Mouse (Mus musculus): ENCODE measurements around the gene Rgl1. TPM values are rescaled to one million over a fixed set of nuclear protein-coding genes. Genes with fewer than 3 reads are reported as not detected.

Rgl1 gene
- polyA plus RNA-seq, 1 experiment from 2014 or later, result 34.8 TPM

DNA sequence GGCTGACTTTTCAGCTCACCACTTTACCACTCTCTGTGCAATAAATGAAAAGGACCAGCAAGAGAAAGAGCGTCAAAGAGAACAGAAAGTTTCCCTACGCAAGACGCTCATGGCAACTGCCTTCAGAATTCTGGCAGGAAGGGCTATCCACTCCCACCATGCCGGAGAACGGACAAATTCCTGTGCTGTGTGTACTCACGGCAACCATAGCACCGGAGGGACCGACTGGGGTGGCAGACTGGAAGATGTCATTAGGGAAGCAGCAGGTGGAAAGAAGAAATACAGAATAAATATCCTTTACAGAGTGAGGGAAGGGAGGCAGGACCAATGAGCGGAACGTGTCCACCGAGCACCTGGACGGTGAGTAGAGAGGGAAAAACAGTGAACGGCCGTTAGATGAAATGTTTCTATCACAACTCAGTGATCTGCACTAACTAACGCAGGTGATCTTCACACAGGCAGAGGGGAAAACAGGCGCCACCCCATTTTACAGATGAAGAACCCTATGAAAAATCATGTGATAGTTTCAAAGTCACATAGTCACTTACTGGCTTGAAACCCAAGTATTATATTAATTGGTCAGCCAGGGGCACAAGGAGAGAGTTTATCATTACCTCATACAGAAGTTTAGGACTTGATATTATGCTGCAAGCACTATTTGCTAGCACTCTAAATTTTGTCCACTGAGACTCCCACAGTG is 152.8 kb downstream of the Rgl1 start:
- 85% methylated on average over 16 of the region's 16 CpGs for WGBS
- no peak for ATAC-seq (ENCODE audit: insufficient read depth, low FRiP score, low TSS enrichment)
- H3K27ac ChIP-seq (ENCODE audit: low read depth, low read length), result no peak overlapping the region
- H3K9me3 ChIP-seq (ENCODE audit: control insufficient read depth, low read length), result no peaks in the 10 kb centered on the region
- H3K4me3 ChIP-seq (ENCODE audit: low read depth, low read length), result no peak overlapping the region
- H3K4me1 ChIP-seq (ENCODE audit: control insufficient read depth, insufficient read depth, low read length), result no peaks in the 10 kb centered on the region
- no peak overlapping the region for H3K4me2 ChIP-seq (ENCODE audit: low read depth)
- H3K27me3 ChIP-seq (ENCODE audit: control insufficient read depth, insufficient read depth, low read length), result no peaks in the 10 kb centered on the region
- no peak overlapping the region for H3K9ac ChIP-seq (ENCODE audit: low read length)
- H3K36me3 ChIP-seq (ENCODE audit: control insufficient read depth, insufficient read depth, low read length), result no peaks in the 10 kb centered on the region
- no peak for DNase-seq (ENCODE audit: low spot score)

DNA sequence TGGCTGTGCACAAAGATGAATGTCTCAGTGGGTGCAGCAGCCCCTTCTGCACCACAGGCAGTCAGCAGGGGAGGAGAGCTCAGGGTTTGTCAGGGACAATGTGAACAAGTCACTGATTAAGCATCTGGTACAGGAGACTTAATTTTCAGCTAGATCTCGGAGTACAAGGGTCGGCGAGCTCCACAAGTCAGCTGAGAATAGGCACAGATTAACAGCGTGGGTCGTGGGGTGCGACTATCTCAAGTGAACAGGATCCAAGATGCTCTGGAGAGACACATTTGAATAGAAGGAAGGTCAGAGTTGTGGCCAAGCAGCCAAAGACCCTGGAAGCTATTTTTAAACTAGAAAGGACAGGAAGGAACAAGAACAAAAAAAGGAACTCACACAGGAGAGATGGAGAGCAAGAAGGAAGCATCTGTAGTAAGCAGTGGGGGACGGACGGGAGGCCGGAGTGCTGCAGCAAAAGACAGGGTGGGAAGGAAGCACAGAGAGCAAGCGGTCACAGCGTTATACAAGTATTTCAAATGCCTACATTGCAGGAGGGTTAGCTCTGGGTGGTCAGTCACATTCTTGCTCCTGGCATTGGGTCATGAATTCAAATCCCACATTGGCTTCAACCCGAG is 153.5 kb downstream of the Rgl1 start:
- Histone ChIP-seq H3K4me2 (ENCODE audit: low read depth) (no peak overlapping the region), H3K4me1 (ENCODE audit: control insufficient read depth, insufficient read depth, low read length) (no peaks in the 10 kb centered on the region), H3K27ac (ENCODE audit: low read depth, low read length) (no peak overlapping the region), H3K36me3 (ENCODE audit: control insufficient read depth, insufficient read depth, low read length) (no peaks in the 10 kb centered on the region), H3K9me3 (ENCODE audit: control insufficient read depth, low read length) (no peaks in the 10 kb centered on the region), H3K27me3 (ENCODE audit: control insufficient read depth, insufficient read depth, low read length) (no peaks in the 10 kb centered on the region), H3K9ac (ENCODE audit: low read length) (no peak overlapping the region), H3K4me3 (ENCODE audit: low read depth, low read length) (no peak overlapping the region)
- DNase-seq (ENCODE audit: low spot score), result no peak
- WGBS, result 83% methylated on average over 12 of the region's 12 CpGs
- ATAC-seq (ENCODE audit: insufficient read depth, low FRiP score, low TSS enrichment), result no peak

DNA sequence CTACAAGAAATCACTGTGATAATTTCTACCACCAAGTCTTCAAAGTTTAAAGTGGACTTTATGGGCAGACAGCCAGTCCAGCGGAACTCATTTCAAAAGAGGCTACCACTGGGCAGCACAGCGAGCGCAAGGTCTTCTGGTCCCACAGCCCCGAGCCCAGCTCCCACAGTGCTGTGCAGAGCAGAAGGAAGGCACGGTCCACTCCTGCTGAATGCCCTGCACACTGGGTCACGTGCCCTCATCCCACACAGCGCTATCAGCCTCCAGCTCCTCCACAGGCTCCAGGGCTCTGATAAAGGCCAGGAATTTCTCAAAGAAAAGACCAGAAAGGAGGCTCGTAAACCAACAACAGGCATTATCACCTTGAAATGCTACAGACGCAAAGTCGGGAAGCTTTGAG is 156.6 kb downstream of the Rgl1 start:
- WGBS, result 71% methylated on average over 10 of the region's 10 CpGs
- Histone ChIP-seq H3K9ac (ENCODE audit: low read length) (no peak overlapping the region), H3K36me3 (ENCODE audit: control insufficient read depth, insufficient read depth, low read length) (no peaks in the 10 kb centered on the region), H3K4me3 (ENCODE audit: low read depth, low read length) (no peak overlapping the region), H3K9me3 (ENCODE audit: control insufficient read depth, low read length) (no peaks in the 10 kb centered on the region), H3K27me3 (ENCODE audit: control insufficient read depth, insufficient read depth, low read length) (no peaks in the 10 kb centered on the region), H3K4me2 (ENCODE audit: low read depth) (no peak overlapping the region), H3K27ac (ENCODE audit: low read depth, low read length) (no peak overlapping the region), H3K4me1 (ENCODE audit: control insufficient read depth, insufficient read depth, low read length) (no peaks in the 10 kb centered on the region)
- DNase-seq (ENCODE audit: low spot score) (no peak), ATAC-seq (ENCODE audit: insufficient read depth, low FRiP score, low TSS enrichment) (no peak)

DNA sequence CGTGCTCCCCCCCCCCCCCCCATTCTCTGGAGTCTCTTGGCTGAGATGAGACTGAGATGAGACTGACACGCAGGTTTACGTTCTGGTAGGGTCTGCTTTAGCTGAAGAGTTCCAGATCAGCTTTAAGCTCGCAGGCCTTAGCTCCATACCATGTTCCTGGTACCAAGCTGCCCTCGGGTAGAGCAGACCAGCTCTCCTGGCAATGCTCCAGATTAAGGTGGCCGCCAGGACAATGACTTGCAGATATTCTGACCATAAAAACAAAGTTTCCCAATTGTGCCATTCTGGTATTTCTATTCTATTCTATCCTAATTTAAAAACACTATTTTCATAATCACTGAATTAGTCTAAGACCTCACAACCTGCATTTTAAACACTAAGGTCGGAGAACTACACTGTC is 157.1 kb downstream of the Rgl1 start:
- no peak overlapping the region for H3K27ac ChIP-seq (ENCODE audit: low read depth, low read length)
- no peak for ATAC-seq (ENCODE audit: insufficient read depth, low FRiP score, low TSS enrichment)
- no peaks in the 10 kb centered on the region for H3K4me1 ChIP-seq (ENCODE audit: control insufficient read depth, insufficient read depth, low read length)
- no peaks in the 10 kb centered on the region for H3K27me3 ChIP-seq (ENCODE audit: control insufficient read depth, insufficient read depth, low read length)
- no peak overlapping the region for H3K4me3 ChIP-seq (ENCODE audit: low read depth, low read length)
- H3K4me2 ChIP-seq (ENCODE audit: low read depth), result no peak overlapping the region
- no peak overlapping the region for H3K9ac ChIP-seq (ENCODE audit: low read length)
- DNase-seq (ENCODE audit: low spot score), result no peak
- no peaks in the 10 kb centered on the region for H3K36me3 ChIP-seq (ENCODE audit: control insufficient read depth, insufficient read depth, low read length)
- WGBS, result 92% methylated on average over 7 of the region's 7 CpGs
- no peaks in the 10 kb centered on the region for H3K9me3 ChIP-seq (ENCODE audit: control insufficient read depth, low read length)

DNA sequence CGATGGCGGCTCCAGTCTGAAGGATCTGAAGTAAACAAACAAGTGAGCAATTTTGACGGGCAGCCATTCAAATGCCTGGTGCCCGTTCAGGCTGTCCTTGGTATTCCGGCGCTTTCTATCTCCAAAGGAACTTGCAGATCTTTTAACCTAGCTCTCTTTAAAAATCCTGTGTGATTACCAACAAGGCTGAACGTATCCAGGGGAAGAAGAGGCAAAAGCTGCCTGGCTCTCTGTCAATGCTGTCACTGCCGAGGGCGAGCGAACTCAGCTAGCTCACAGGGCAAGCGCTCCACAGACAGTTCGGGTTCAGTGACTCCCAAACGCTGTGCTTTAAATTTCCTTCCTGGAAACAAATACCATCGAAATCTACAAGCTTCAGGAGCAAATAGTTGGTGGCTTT is 158.4 kb downstream of the Rgl1 start:
- no peaks in the 10 kb centered on the region for H3K9me3 ChIP-seq (ENCODE audit: control insufficient read depth, low read length)
- no peak overlapping the region for H3K27ac ChIP-seq (ENCODE audit: low read depth, low read length)
- 82% methylated on average over 14 of the region's 14 CpGs for WGBS
- no peaks in the 10 kb centered on the region for H3K4me1 ChIP-seq (ENCODE audit: control insufficient read depth, insufficient read depth, low read length)
- H3K4me2 ChIP-seq (ENCODE audit: low read depth), result no peak overlapping the region
- no peaks in the 10 kb centered on the region for H3K27me3 ChIP-seq (ENCODE audit: control insufficient read depth, insufficient read depth, low read length)
- H3K36me3 ChIP-seq (ENCODE audit: control insufficient read depth, insufficient read depth, low read length), result no peaks in the 10 kb centered on the region
- ATAC-seq (ENCODE audit: insufficient read depth, low FRiP score, low TSS enrichment) (no peak), DNase-seq (ENCODE audit: low spot score) (no peak)
- no peak overlapping the region for H3K9ac ChIP-seq (ENCODE audit: low read length)
- H3K4me3 ChIP-seq (ENCODE audit: low read depth, low read length), result no peak overlapping the region

DNA sequence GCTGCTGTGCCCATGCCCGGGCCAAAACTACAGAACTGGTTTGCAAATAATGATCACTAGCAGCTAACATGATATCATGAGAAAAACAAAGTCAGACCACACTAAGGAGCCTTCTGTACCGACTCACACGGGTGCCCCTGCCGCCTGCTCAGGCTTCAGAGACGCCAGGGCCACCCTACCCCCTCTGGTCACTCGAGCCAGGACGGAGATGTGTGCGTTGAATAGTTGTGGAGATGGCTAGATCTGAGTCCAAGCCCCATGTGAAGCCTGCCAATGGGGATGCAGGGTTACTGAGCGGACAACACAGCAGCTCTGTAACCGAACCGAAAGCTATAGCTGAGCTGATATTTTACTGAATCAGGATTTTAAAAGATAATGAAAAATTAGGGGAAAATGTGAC is 159.4 kb downstream of the Rgl1 start:
- Histone ChIP-seq H3K4me2 (ENCODE audit: low read depth) (no peak overlapping the region), H3K4me1 (ENCODE audit: control insufficient read depth, insufficient read depth, low read length) (no peaks in the 10 kb centered on the region), H3K27ac (ENCODE audit: low read depth, low read length) (no peak overlapping the region), H3K36me3 (ENCODE audit: control insufficient read depth, insufficient read depth, low read length) (no peaks in the 10 kb centered on the region), H3K9ac (ENCODE audit: low read length) (no peak overlapping the region), H3K27me3 (ENCODE audit: control insufficient read depth, insufficient read depth, low read length) (no peaks in the 10 kb centered on the region), H3K4me3 (ENCODE audit: low read depth, low read length) (no peak overlapping the region), H3K9me3 (ENCODE audit: control insufficient read depth, low read length) (no peaks in the 10 kb centered on the region)
- 92% methylated on average over 11 of the region's 11 CpGs for WGBS
- DNase-seq (ENCODE audit: low spot score), result no peak
- no peak for ATAC-seq (ENCODE audit: insufficient read depth, low FRiP score, low TSS enrichment)

DNA sequence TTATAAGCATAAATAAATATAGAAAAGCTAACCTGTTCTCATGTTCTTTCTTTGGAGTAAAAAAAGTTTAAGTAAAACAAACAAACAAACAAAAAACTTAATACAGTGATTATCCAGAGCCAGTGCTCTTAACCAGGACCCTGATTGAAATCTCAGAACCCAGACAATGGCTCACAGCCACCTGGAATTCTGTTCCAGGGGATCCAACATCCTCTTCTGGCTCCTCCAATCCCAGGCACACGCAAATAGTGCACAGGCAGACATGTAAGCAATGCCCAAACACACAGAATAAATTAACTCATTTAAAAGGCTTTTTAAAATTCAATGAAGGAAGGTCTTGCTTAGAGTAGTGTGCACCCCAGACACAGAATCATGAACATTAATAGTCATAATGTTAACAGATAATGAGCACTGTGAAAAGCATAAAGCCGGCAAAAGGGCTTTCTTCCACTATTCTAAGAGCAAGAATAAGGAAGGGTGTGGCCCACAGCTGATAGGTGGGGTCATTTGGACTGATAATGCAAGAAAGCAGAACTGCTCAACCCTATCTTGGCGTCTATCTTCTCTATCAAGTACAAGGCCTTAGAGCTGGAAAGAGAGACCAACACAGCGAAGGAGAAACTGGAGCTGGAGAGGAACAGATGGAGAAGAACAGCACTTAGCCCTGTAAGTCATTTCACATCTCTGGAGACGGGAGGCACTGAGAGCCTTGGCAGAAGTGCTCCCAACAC is 160.1 kb downstream of the Rgl1 start:
- Histone ChIP-seq H3K27me3 (ENCODE audit: control insufficient read depth, insufficient read depth, low read length) (no peaks in the 10 kb centered on the region), H3K4me1 (ENCODE audit: control insufficient read depth, insufficient read depth, low read length) (no peaks in the 10 kb centered on the region), H3K27ac (ENCODE audit: low read depth, low read length) (no peak overlapping the region), H3K4me2 (ENCODE audit: low read depth) (no peak overlapping the region), H3K9ac (ENCODE audit: low read length) (no peak overlapping the region), H3K9me3 (ENCODE audit: control insufficient read depth, low read length) (no peaks in the 10 kb centered on the region), H3K4me3 (ENCODE audit: low read depth, low read length) (no peak overlapping the region), H3K36me3 (ENCODE audit: control insufficient read depth, insufficient read depth, low read length) (no peaks in the 10 kb centered on the region)
- ATAC-seq (ENCODE audit: insufficient read depth, low FRiP score, low TSS enrichment) (no peak), DNase-seq (ENCODE audit: low spot score) (no peak)
- 89% methylated on average over 5 of the region's 5 CpGs for WGBS

DNA sequence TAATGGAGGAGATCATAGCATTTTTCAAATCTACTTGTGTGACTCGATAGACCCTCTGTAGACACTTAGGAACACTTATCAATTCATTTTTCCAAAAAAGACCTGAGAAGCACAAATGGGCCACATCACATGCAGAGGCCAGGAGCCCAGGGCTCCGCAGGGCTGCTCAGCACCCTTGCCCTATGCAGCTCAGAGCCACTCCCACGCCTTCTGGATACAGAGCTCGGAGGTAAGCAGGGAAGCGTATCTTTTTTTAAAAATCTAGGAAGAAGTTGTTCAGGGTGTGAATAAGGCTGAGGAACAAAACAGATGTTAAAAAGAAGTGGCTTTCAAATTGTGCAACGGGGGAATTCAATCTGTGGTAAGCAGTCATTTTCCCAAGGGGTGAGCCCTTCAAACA is 162.0 kb downstream of the Rgl1 start:
- H3K36me3 ChIP-seq (ENCODE audit: control insufficient read depth, insufficient read depth, low read length), result no peaks in the 10 kb centered on the region
- H3K4me2 ChIP-seq (ENCODE audit: low read depth), result no peak overlapping the region
- no peak overlapping the region for H3K27ac ChIP-seq (ENCODE audit: low read depth, low read length)
- H3K27me3 ChIP-seq (ENCODE audit: control insufficient read depth, insufficient read depth, low read length), result no peaks in the 10 kb centered on the region
- 73% methylated on average over 6 of the region's 6 CpGs for WGBS
- ATAC-seq (ENCODE audit: insufficient read depth, low FRiP score, low TSS enrichment), result no peak
- no peak for DNase-seq (ENCODE audit: low spot score)
- H3K4me3 ChIP-seq (ENCODE audit: low read depth, low read length), result no peak overlapping the region
- H3K9ac ChIP-seq (ENCODE audit: low read length), result no peak overlapping the region
- no peaks in the 10 kb centered on the region for H3K4me1 ChIP-seq (ENCODE audit: control insufficient read depth, insufficient read depth, low read length)
- no peaks in the 10 kb centered on the region for H3K9me3 ChIP-seq (ENCODE audit: control insufficient read depth, low read length)

DNA sequence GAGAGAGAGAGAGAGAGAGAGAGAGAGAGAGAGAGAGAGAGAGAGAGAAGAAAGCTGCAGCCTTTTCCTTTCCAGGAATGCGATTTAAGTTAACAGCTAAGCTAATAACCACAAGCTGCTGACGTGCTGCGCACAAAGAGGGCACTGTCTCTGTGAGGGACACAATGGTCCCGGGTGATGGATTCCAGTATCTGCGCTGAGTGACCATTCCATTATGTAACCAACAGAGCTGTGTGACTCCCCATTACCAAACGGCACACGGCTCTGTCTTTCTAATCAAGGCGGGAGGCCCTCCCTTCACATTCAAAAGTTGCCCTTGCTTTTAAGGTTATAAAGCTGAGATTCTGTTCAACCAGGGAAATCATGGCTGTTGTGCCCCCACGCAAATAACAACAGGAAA is 162.5 kb downstream of the Rgl1 start:
- ATAC-seq (ENCODE audit: insufficient read depth, low FRiP score, low TSS enrichment) (no peak), DNase-seq (ENCODE audit: low spot score) (peak; percentile 50)
- no peak overlapping the region for H3K27ac ChIP-seq (ENCODE audit: low read depth, low read length)
- no peak overlapping the region for H3K4me3 ChIP-seq (ENCODE audit: low read depth, low read length)
- no peaks in the 10 kb centered on the region for H3K4me1 ChIP-seq (ENCODE audit: control insufficient read depth, insufficient read depth, low read length)
- H3K27me3 ChIP-seq (ENCODE audit: control insufficient read depth, insufficient read depth, low read length), result no peaks in the 10 kb centered on the region
- no peaks in the 10 kb centered on the region for H3K9me3 ChIP-seq (ENCODE audit: control insufficient read depth, low read length)
- no peak overlapping the region for H3K9ac ChIP-seq (ENCODE audit: low read length)
- WGBS, result 54% methylated on average over 9 of the region's 9 CpGs
- no peaks in the 10 kb centered on the region for H3K36me3 ChIP-seq (ENCODE audit: control insufficient read depth, insufficient read depth, low read length)
- H3K4me2 ChIP-seq (ENCODE audit: low read depth), result no peak overlapping the region

All from neural tube, embryonic 11.5 days (tissue).